Mouse (Mus musculus) layer of hippocampus, postnatal 25 days (tissue): Measurements from ENCODE around the gene Trim16. TPM values are rescaled to one million over a fixed set of nuclear protein-coding genes. Genes with fewer than 3 reads are reported as not detected.
A peak's percentile ranks its signal among the peaks of the same experiment; 100 is the strongest.

Experiments
- DNase-seq, 2 experiments: peaks; one replicate each; pipeline ENCODE4 v3.0.0; 2022; ENCODE audit warnings: mixed read lengths in 2 of 2, low spot score in 1 of 2; ENCODE audit errors: extremely low spot score in 1 of 2
- total RNA-seq, 2 experiments: library from RNA; stranded (reverse); gene quantifications; 2 replicates each; pipeline ENCODE4 v1.2.3; 2021

The Trim16 gene
- 1 to 10 TPM; 2.2 to 2.5 TPM for total RNA-seq

- peak; percentile 9 to 10 for DNase-seq
These were observed at the start of gene Trim16 for GRCm38 (mm10) chr11:62820059-62820541. Trim16 (plus strand) TSS chr11:62820231.

DNA sequence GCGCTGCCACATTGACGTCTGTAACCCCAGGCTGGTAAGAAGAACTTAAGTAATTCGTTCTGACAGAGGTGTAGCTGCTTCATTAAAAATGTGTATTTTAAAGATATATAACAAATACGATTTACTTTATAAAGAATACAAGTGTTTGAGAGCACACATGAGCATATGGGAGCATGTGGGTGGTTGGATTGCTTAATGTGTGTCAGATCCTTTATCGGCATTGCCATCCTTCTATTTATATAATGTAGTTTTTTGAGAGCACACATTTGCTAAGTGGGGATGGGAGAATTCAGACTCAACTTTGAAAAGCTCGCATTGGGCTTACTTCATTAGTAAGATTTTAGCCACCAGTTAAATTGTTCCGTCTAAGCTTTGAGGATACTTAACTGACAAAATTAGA lies 43.5 kb upstream of the Trim16 start:
- DNase-seq, result no peak

DNA sequence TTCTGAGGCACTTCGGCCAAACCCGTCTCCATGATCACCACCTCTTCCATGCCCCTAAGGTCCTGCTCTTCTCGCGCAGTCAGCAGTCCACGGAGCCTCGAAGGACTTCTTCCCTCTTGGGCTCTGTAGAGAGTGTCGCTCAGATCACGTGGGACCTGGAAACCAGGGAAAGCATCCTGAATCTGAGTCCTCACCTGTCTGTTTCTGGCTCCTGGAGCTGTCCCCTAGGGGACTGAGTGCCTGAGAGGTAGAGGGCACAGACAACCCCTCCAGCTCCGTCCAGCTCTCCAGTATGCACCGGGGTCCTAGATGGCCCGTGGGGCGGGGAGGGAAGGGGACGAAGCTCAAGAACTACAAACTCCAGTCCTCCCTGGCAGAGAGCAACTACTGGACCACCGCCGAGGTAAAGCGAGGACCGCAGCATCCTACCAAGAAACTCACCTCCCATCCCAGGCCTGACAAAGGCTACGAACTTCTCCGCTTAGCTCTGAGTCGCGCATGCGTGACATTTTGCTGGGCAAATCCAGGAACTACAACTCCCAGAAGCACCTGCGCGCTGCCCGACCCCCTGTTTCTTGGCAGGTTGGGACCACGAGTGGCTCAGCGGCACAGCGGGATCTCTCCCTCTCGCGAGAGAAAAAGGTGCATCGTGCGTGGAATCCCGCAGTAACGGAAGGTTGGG lies 31.0 kb upstream of the Trim16 start, which contains the start of gene Zfp286:
Gene Zfp286 (minus strand): TSS at position 528 of the 682 bp plus-strand sequence.
- peak; percentile 82 for DNase-seq

- DNase-seq, result no peak
These were observed 30.5 kb upstream of the Trim16 start for GRCm38 (mm10) chr11:62789617-62789936.

DNA sequence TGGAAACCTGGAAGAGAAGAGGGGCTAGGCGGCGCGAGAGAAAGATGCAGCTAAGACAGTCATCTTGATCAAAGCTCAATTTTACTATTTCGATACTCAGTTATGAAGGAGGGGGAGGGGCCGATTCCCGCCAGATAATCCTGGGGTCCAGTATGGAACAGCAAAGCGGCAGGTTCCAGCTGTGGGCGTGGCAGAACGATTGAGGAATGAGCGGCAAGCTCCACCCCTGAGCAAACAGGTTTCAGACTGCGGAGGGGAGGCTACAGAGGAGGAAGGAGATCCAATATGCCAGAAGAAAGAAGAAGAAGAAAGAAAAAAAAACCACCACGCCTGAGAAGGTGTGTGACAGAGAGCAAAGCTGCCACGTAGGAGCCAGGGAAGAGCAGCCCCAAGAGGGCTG lies 15.9 kb upstream of the Trim16 start:
- no peak for DNase-seq

- no peak for DNase-seq
These were observed 12.1 kb upstream of the Trim16 start for GRCm38 (mm10) chr11:62807965-62808364.

GRCm38 (mm10) chr11:62809201-62809600 lies 10.8 kb upstream of the Trim16 start:
- no peak for DNase-seq

- DNase-seq, result no peak
These were observed 7.8 kb upstream of the Trim16 start for GRCm38 (mm10) chr11:62812268-62812667.

GRCm38 (mm10) chr11:62813497-62813896 lies 6.5 kb upstream of the Trim16 start:
- no peak for DNase-seq

DNA sequence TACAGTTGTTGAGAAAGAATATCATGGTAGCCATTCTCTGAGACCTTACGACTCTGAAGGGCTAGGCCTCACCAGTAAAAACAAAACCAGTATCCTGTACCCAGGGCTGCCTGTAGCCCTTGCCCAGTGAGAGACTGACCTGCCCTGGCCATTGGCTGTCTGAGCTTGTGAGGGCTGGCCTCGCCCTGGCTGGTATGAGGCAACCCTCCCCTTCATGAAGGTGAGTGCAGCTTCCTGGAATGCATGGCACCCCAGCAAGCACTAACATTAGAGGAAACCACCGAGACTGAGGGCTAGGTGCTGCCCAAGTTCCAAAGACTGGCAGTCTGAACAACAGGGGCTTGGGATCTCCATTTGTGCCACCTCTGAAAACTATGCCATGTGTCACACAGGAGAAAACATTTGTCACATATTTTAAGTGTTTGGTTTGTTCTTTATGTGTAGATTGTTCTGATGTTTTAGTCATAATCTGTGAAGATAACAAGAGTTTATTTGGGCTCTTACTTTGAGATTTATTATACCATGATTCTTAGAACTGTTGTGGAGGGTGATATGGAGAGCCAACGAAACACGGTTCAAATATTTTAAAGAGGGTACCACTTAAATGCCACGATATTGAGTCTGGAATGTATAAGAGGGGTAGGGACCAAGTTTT lies 5.9 kb upstream of the Trim16 start:
- no peak for DNase-seq

GRCm38 (mm10) chr11:62814625-62815024 lies 5.4 kb upstream of the Trim16 start:
- no peak for DNase-seq

DNA sequence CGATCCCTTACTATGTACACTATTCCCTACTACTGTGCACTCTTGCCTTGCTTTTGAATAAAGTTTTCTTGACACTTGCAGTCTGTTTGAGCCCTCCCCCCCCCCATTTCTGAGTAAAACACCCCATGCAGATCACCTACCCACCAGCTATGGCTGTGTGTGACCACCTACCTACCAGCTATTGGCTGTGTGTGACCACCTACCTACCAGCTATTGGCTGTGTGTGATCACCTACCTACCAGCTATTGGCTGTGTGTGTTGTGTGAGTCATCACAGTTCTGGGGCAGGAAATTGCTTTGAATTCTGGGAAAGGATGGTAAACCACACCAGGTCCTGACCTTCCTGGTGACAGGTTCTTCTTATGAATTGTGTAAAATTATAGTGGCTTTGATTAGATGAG lies 4.6 kb upstream of the Trim16 start:
- no peak for DNase-seq

DNA sequence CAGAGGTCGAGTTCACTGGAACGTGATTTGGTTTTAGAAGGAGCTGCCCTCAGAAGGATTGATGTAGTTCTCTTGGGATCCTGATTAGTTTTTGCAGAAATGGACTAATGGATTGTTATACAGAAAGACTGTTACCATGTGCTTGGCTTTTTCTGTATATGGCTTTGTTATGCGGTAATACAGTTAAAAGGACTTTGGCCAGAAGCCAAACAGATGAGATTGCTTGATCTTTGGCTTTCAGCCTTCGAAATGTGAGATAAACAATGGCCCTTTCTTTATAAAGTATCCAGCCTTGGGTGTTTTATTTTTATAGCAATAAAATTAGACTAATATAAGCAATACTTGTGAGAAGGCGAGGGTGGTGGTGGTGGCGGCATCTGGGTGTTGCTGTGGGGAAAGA lies 3.4 kb upstream of the Trim16 start:
- DNase-seq, result no peak

- DNase-seq, result no peak
These were observed 858 bp upstream of the Trim16 start for GRCm38 (mm10) chr11:62819059-62819686.

- DNase-seq, result no peak
These were observed 818 bp downstream of the Trim16 start for GRCm38 (mm10) chr11:62820661-62821437.

DNA sequence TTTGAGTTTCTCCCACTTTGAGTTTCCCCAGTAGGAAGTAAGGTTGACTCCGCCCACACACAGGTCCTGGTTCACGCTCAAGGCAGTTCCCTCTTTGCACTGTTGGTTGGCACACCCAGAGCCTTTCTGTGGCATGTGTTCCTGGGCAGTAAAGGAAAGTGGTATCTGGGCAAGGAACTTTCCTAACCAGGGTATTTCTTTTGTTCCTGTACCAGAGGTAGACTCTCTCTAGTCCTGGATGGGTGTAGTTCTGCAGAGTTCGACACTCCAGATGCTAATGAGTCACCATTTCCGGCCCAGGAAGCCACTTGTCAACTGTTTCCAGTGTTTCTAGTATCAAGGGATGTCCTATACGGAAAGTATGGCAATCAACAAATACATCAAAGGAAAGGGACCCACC lies 1.9 kb downstream of the Trim16 start:
- no peak for DNase-seq

GRCm38 (mm10) chr11:62824211-62824610 lies 4.2 kb downstream of the Trim16 start:
- no peak for DNase-seq

- DNase-seq, result no peak
These were observed 5.4 kb downstream of the Trim16 start for GRCm38 (mm10) chr11:62825222-62826105.

- DNase-seq, result no peak
These were observed 6.2 kb downstream of the Trim16 start for GRCm38 (mm10) chr11:62826106-62826733.
